Mouse (Mus musculus) kidney, postnatal 0 days (tissue): ENCODE measurements around the gene Dnajc19. TPM values are rescaled to one million over a fixed set of nuclear protein-coding genes. Genes with fewer than 3 reads are reported as not detected.
A peak's percentile ranks its signal among the peaks of the same experiment; 100 is the strongest.

ENCODE experiments used
- ATAC-seq: fragments of 200-750 bp; cut with Nextera tagmentation; replicated peaks from 2 replicates; pipeline ENCODE4 v1.8.0; 2017; ENCODE audit warnings: low read depth, moderate number of reproducible peaks, moderate TSS enrichment, moderate library complexity; ENCODE audit not compliant: low FRiP score
- DNase-seq: peaks from one replicate; pipeline ENCODE4 v3.0.0-alpha.2; 2016; ENCODE audit warnings: low spot score
- H3K27ac ChIP-seq: fragments of 300-500 bp; sonication (generic); 2 replicates; pipeline ENCODE4 v1.5.1; 2014; ENCODE audit warnings: mild to moderate bottlenecking
- H3K27me3 ChIP-seq: fragments of 300-500 bp; sonication (generic); 2 replicates; pipeline ENCODE4 v1.6.1; 2014; ENCODE audit warnings: low read length, mixed read lengths; ENCODE audit not compliant: insufficient read depth
- H3K36me3 ChIP-seq: fragments of 300-500 bp; sonication (generic); 2 replicates; pipeline ENCODE4 v1.6.1; 2014; ENCODE audit warnings: low read length, mixed read lengths; ENCODE audit not compliant: insufficient read depth
- H3K4me1 ChIP-seq: fragments of 300-500 bp; sonication (generic); replicated peaks from 2 replicates; pipeline ENCODE4 v1.6.1; 2014; ENCODE audit warnings: antibody characterized with exemption, low read length, mixed read lengths; ENCODE audit not compliant: insufficient read depth
- H3K4me2 ChIP-seq: fragments of 300-500 bp; sonication (generic); 2 replicates; pipeline ENCODE4 v1.6.1; 2014; ENCODE audit warnings: mild to moderate bottlenecking, low read length, moderate library complexity, mixed read lengths
- H3K4me3 ChIP-seq: fragments of 300-500 bp; sonication (generic); replicated peaks from 2 replicates; pipeline ENCODE4 v1.5.1; 2014; ENCODE audit warnings: low read depth, low read length
- H3K9ac ChIP-seq: fragments of 300-500 bp; sonication (generic); 2 replicates; pipeline ENCODE4 v1.6.1; 2014; ENCODE audit warnings: low read depth, low read length
- H3K9me3 ChIP-seq: fragments of 300-500 bp; sonication (generic); replicated peaks from 2 replicates; pipeline ENCODE4 v1.6.1; 2016; ENCODE audit warnings: low read length, inconsistent platforms, mixed read lengths
- CTCF ChIP-seq: IDR thresholded peaks from 2 replicates; pipeline ENCODE4 v1.5.1; 2016; ENCODE audit warnings: antibody characterized with exemption, low read depth, mild to moderate bottlenecking, moderate library complexity
- WGBS: fragments of 180-500 bp; shearing (Covaris S2); extraction: QIAGEN DNeasy Blood & Tissue Kit; methylation state at CpG from one replicate; pipeline ENCODE4 v1.1.7; 2014; 5-methylcytosine and 5-hydroxymethylcytosine counted together
- polyA plus RNA-seq: library from polyadenylated mRNA; unstranded; fragments of >200 nt; fragmentation: Nextera tagmentation; extraction: Ambion mirVana; gene quantifications from 2 replicates; pipeline ENCODE4 v1.2.1, GENCODE M21; 2015

Gene Dnajc19
- polyA plus RNA-seq, 1 experiment from 2014 or later = 324 TPM

GRCm38 (mm10) chr3:34019540-34020381 lies 61.4 kb downstream of the Dnajc19 start, which contains the start of gene Fxr1:
TSS of gene Fxr1 (plus strand) at chr3:34019943.
- no peaks in the 10 kb centered on the region for H3K27me3 ChIP-seq
- H3K9ac ChIP-seq = peak within 1 kb of the TSS; percentile 90
- H3K4me3 ChIP-seq = peak within 1 kb of the TSS; percentile 82
- DNase-seq (peak; percentile 92), ATAC-seq (peak; percentile 97)
- no peak for TF ChIP-seq CTCF
- no peaks in the 10 kb centered on the region for H3K9me3 ChIP-seq
- H3K36me3 ChIP-seq = no peaks in the 10 kb centered on the region
- WGBS = under 1% methylated on average over 63 of the region's 97 CpGs
- peak within 1 kb of the TSS; percentile 91 for H3K27ac ChIP-seq
- peak within 1 kb of the TSS; percentile 81 for H3K4me2 ChIP-seq
- H3K4me1 ChIP-seq = peaks cover 8% of the 10 kb centered on the region

GRCm38 (mm10) chr3:34008191-34008590 lies 72.9 kb downstream of the Dnajc19 start:
- no peak overlapping the region for H3K4me3 ChIP-seq
- WGBS = 63% methylated on average over 6 of the region's 6 CpGs
- no peak for DNase-seq

DNA sequence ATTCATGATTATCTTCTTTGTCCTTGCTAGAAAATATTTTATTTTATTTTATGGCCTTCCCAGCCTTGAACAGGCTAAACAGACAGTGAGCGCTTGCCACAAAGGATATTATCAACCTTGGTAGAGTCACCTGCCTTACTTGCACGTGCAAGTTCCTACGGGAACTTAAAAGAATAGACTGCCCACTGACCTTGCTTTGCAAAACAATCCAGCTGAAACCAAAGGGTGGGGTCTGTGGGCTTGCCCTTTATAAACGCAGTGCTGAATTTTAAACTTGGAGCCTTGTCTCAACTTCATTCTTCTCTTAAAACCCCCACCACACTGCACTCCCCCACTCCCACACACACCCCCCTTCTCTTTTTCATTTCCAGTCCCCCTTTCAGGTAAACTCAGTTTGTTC lies 73.5 kb downstream of the Dnajc19 start:
- TF ChIP-seq CTCF = no peak

More at GRCm38 (mm10) chr3:34008191-34008590, 72.9 kb downstream of the Dnajc19 start:
- Histone ChIP-seq H3K9me3 (no peaks in the 10 kb centered on the region), H3K27me3 (no peaks in the 10 kb centered on the region), H3K4me1 (no peaks in the 10 kb centered on the region), H3K9ac (no peak overlapping the region), H3K27ac (no peak overlapping the region), H3K4me2 (no peak overlapping the region), H3K36me3 (no peaks in the 10 kb centered on the region)
- ATAC-seq = no peak
- no peak for TF ChIP-seq CTCF

GRCm38 (mm10) chr3:34006824-34007223 lies 74.3 kb downstream of the Dnajc19 start:
- Histone ChIP-seq H3K4me1 (no peaks in the 10 kb centered on the region), H3K4me3 (no peak overlapping the region), H3K27ac (no peak overlapping the region), H3K27me3 (no peaks in the 10 kb centered on the region), H3K4me2 (no peak overlapping the region), H3K9ac (no peak overlapping the region), H3K36me3 (no peaks in the 10 kb centered on the region), H3K9me3 (no peaks in the 10 kb centered on the region)
- ATAC-seq (no peak), DNase-seq (no peak)
- TF ChIP-seq CTCF = no peak
- 65% methylated on average over 3 of the region's 3 CpGs for WGBS

More for the DNA sequence above, 73.5 kb downstream of the Dnajc19 start:
- WGBS = 44% methylated on average over 4 of the region's 4 CpGs
- ATAC-seq = no peak
- no peak for DNase-seq
- H3K4me2 ChIP-seq = no peak overlapping the region
- H3K9ac ChIP-seq = no peak overlapping the region
- no peaks in the 10 kb centered on the region for H3K36me3 ChIP-seq
- H3K27ac ChIP-seq = no peak overlapping the region
- H3K4me1 ChIP-seq = no peaks in the 10 kb centered on the region
- no peak overlapping the region for H3K4me3 ChIP-seq
- no peaks in the 10 kb centered on the region for H3K9me3 ChIP-seq
- H3K27me3 ChIP-seq = no peaks in the 10 kb centered on the region

- Histone ChIP-seq H3K27ac (no peak overlapping the region), H3K4me2 (no peak overlapping the region), H3K9ac (no peak overlapping the region), H3K4me3 (no peak overlapping the region), H3K4me1 (no peaks in the 10 kb centered on the region), H3K9me3 (no peaks in the 10 kb centered on the region), H3K36me3 (no peaks in the 10 kb centered on the region), H3K27me3 (no peaks in the 10 kb centered on the region)
- DNase-seq = no peak
- ATAC-seq = no peak
- WGBS = 44% methylated on average over 2 of the region's 2 CpGs
- TF ChIP-seq CTCF = no peak
Observed at GRCm38 (mm10) chr3:34006301-34006700, 74.8 kb downstream of the Dnajc19 start.

Other genes with a start within 250 kb of the Dnajc19 start
- 2.5 and 3.2 TPM in 2 replicates for gene Ccdc39, start 237.0 kb downstream of the Dnajc19 start, polyA plus RNA-seq
- gene Fxr1, start 61.4 kb downstream of the Dnajc19 start, polyA plus RNA-seq = 45.7 and 46.3 TPM in 2 replicates